Mouse (Mus musculus) left cerebral cortex, postnatal 36 days (tissue): Measurements from ENCODE around the gene Vsnl1. TPM values are rescaled to one million over a fixed set of nuclear protein-coding genes. Genes with fewer than 3 reads are reported as not detected.

ENCODE experiments used
- DNase-seq, 2 experiments: peaks; one replicate each; pipeline ENCODE4 v3.0.0; 2021 to 2022; ENCODE audit warnings: low spot score in 2 of 2, mixed read lengths in 1 of 2
- intact Hi-C: fragments of 180-260 bp; cut with DNase I; formaldehyde crosslinking; loops from one replicate; pipeline ENCODE4 v1.15.1; 2025
- microRNA-seq: library from miRNA; unstranded; fragments of <30 nt; microRNA quantifications from one replicate; pipeline ENCODE4 v1.2.0, GENCODE M21; 2022
- total RNA-seq, 2 experiments: library from RNA; stranded (reverse); gene quantifications; 2 replicates each; pipeline ENCODE4 v1.2.3; 2021

Vsnl1 gene
- total RNA-seq, 2 experiments from 2014 or later = 618 to 709 TPM

DNA sequence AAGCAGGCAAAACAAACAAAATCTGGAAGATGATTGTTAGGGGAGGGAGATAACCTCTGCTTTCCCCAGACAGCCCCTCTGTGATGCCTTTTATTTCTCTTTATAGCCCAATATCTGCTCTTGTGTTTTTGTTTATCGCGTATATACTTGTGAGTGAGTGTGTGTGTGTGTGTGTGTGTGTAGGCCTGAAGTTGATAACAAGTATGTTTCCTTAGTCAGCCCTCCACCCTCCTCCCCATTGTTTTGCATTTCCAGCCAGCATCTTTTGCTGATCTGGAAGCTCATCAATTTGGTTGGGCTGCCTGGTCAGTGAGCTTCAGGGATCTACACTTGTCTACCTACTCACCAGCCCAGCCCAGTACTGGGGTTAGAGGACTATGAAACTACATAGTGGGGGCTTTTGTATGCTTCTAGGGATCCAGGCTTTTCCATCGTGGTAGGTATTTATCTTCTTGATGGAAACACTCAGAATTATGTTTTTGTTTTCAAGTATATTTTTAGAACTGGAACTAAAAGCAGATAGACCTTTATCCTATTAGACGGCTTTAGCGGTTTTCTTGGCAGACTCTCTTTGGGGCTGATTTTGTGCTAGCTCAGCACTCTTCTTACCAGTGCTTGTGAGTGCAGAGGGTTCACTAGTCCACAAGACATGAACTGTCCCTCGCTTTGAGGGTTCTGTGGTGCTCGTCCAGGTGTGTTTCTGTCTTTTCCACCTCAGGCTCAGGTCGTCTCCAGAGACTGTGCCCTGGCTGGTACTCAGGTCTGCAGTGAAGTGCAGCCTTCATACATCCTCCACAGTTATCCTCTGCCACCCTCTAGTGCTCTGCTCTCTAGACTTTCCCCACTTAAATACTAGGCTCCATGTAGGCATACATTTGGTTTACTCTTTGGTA, 129.4 kb downstream of the Vsnl1 start:
- DNase-seq = no peak
- intact Hi-C loops = no loop called here

DNA sequence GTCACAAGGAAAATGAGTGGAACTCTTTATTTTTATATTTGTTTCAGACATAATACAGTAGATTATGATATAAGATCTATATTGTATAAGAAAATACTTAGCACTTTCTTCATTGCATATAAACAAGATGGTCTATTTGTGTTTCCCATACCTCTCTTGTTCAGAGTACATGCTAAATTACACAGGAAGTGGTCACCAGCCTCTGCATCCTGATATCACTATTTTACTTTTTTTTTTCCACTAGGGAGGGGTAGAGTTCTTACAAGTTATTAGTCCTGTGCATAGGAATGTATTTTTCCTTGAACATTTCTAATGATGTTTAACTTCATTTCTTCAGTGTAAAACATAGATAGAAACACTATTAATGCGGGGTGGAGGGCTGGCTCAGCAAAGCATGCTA, 135.6 kb downstream of the Vsnl1 start:
- no peak for DNase-seq
- intact Hi-C loops = no loop called here

DNA sequence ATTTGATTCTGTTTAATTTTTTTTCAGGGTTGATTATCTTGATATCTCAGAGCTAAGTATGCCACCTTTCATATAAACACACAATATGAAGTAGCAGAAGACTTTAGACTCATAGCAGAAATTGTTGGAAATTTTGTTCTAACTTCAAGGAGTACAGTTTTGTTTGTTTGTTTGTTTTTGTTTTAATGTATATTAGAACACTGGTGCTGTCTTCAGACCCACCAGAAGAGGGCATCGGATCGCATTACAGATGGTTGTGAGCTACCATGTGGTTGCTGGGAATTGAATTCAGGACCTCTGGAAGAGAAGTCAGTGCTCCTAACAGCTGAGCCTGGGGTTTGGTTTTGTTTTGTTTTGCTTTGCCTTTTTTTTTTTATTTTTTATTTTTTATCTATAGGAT, 150.0 kb downstream of the Vsnl1 start:
- DNase-seq = no peak
- intact Hi-C loops = no loop called here

DNA sequence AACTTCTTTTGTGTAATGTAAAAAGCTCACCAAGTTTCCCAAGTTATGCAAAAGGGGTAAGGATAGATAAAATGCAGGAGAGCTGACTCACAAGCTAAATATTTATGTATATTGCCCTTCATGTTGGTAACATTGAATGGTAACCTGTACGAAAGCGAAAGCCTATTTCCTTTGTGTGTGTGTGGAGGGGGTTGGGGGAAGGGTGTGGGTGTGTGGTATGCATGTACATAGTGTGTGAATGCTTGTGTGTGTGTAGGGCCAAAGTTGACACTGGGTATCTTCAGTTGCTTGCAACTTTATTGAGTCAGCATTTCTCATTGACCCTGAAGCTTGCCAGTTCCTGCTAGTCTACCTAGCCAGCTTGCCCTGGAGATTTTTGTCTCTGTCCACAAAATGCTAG, 154.8 kb downstream of the Vsnl1 start:
- no peak for DNase-seq
- intact Hi-C loops = no loop called here

DNA sequence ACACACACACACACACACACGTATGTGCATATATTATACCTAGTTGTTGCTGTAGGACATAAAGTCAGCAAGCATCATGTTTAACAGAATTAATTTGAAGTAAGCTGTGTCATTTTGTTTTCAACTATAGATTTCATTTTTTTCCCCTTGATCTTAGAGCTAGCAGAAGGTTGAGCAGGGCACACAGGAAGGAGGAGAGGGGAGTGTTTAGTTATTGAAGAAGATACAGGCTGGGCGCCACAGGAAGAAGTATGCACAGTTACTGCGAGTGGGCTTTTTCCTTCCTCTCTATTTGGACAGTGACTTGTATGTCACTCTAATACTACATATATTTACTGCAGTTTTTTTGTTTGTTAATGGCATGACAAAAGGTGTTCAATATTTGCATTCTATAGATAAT, 156.5 kb downstream of the Vsnl1 start:
- no peak for DNase-seq
- intact Hi-C loops = no loop called here

DNA sequence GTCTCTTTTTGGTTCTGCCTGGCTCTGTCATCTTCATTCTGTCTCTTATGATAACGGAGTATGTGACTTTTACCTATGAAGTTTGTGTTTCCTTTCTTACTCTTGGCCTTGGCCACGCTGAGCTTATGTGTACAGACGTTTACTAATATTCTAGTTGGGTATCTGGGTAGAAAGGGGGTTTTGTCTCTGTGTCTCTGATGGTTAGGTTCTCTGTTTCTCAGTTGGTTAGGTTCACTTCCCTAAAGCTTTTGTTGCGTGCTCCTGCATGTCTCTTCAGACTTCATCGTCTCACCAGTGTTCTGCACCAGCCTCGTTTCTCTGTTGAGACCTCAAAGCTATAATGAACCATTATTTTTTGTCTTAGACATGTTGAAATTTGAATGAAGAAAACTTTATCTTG, 159.2 kb downstream of the Vsnl1 start:
- intact Hi-C loops = no loop called here
- DNase-seq = no peak

DNA sequence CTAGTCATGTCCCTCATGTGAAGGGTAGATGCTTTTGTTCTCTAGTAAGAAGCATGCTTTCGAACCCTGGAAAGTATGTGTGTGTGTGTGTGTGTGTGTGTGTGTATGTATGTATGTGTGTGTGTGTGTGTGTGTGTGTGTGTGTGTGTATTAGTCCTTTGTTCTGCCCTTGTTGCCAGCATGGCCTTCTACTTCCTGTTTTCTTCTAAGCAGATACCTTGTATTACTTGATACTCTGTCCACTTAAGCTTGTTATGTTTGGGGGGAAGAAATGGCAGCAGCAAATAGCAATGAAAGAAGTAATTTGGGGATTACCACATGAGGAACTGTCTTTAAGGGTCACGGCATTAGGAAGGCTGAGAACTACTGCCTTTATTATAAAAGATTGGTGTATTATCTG, 159.8 kb downstream of the Vsnl1 start:
- intact Hi-C loops = no loop called here
- DNase-seq = no peak

Small RNAs within 50 kb of the gene (microRNA-seq; reads per million reads assigned to microRNA genes)
- gene Mir7675 = not detected

Other genes with a start within 250 kb of the Vsnl1 start
- gene Msgn1, start 227.6 kb downstream of the Vsnl1 start, total RNA-seq = not detected
- gene Gen1, start 170.8 kb downstream of the Vsnl1 start, total RNA-seq = 1 to 10 TPM; 1.8 to 1.9 TPM
- gene Smc6, start 170.7 kb downstream of the Vsnl1 start, total RNA-seq = 10 to 100 TPM; 24.6 to 29.9 TPM
- 1 to 10 TPM; 2.4 to 3.5 TPM for gene Rad51ap2, start 19.5 kb upstream of the Vsnl1 start, total RNA-seq